Mouse (Mus musculus): ENCODE results near the gene Cpa4. TPM values are rescaled to one million over a fixed set of nuclear protein-coding genes. Genes with fewer than 3 reads are reported as not detected.

Cpa4 gene
- polyA plus RNA-seq (2014; fragmentation: Illumina TruSeq; extraction: RNeasy Lipid Tissue Mini Kit (QIAGEN cat#74804); ENCODE audit: low read depth, low replicate concordance) = 2.3 TPM

GRCm38 (mm10) chr6:30568069-30568468 is at the start of gene Cpa4:
Cpa4 (plus strand) TSS chr6:30568369.

GRCm38 (mm10) chr6:30541009-30541799 is 27.0 kb upstream of the Cpa4 start, which contains the start of gene Cpa2:
Cpa2 (plus strand) TSS chr6:30541582.

GRCm38 (mm10) chr6:30610710-30611109 is 42.5 kb downstream of the Cpa4 start, which contains the start of gene Cpa5:
Cpa5 (plus strand) TSS chr6:30611010.

DNA sequence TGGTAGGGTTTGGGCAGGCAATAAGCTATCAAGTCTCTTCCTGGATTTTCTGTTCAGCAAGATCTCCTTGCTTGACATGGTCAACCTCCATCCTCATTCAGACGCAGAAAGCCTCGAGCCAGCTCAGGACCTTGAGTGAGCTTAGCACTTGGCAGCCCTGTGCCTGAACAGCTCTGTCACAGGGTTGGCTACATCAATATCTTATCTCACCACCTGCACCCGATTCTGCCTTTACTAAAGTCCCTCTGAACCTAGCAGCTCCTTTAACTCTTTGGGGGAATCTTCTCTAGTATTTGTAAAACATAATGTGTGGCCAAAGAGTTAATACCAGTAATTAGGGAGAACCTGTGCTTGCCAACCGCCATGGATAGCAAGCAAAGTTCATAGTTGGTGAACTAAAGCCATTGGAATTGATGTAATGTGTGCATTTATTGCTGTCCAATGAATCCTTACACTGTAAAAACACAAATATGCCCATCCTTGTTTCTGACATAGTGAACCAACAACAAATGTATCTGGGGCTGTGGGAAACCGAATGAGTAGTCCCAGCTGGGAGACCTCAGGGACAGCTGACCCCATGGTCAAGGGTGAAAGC is 70.6 kb downstream of the Cpa4 start, which contains the start of gene Cpa1:
Gene Cpa1 (plus strand): TSS at position 545 of the 595 bp plus-strand sequence.

Other genes starting within 250 kb of the Cpa4 start
- 3.4 TPM for gene Zc3hc1, start 177.3 kb upstream of the Cpa4 start, polyA plus RNA-seq (2014; fragmentation: Illumina TruSeq; extraction: RNeasy Lipid Tissue Mini Kit (QIAGEN cat#74804); ENCODE audit: low read depth, low replicate concordance)
- gene Klhdc10, start 166.5 kb upstream of the Cpa4 start, polyA plus RNA-seq (2014; fragmentation: Illumina TruSeq; extraction: RNeasy Lipid Tissue Mini Kit (QIAGEN cat#74804); ENCODE audit: low read depth, low replicate concordance) = 81.2 TPM
- 68.4 TPM for gene Tmem209, start 58.6 kb upstream of the Cpa4 start, polyA plus RNA-seq (2014; fragmentation: Illumina TruSeq; extraction: RNeasy Lipid Tissue Mini Kit (QIAGEN cat#74804); ENCODE audit: low read depth, low replicate concordance)
- not detected for gene Ssmem1, start 58.5 kb upstream of the Cpa4 start, polyA plus RNA-seq (2014; fragmentation: Illumina TruSeq; extraction: RNeasy Lipid Tissue Mini Kit (QIAGEN cat#74804); ENCODE audit: low read depth, low replicate concordance)
- not detected for gene Cpa2, start 26.8 kb upstream of the Cpa4 start, polyA plus RNA-seq (2014; fragmentation: Illumina TruSeq; extraction: RNeasy Lipid Tissue Mini Kit (QIAGEN cat#74804); ENCODE audit: low read depth, low replicate concordance)
- gene Cpa5, start 42.6 kb downstream of the Cpa4 start, polyA plus RNA-seq (2014; fragmentation: Illumina TruSeq; extraction: RNeasy Lipid Tissue Mini Kit (QIAGEN cat#74804); ENCODE audit: low read depth, low replicate concordance) = not detected
- 0.64 TPM for gene Cpa1, start 70.8 kb downstream of the Cpa4 start, polyA plus RNA-seq (2014; fragmentation: Illumina TruSeq; extraction: RNeasy Lipid Tissue Mini Kit (QIAGEN cat#74804); ENCODE audit: low read depth, low replicate concordance)
- 12.5 TPM for gene Cep41, start 125.4 kb downstream of the Cpa4 start, polyA plus RNA-seq (2014; fragmentation: Illumina TruSeq; extraction: RNeasy Lipid Tissue Mini Kit (QIAGEN cat#74804); ENCODE audit: low read depth, low replicate concordance)
- 65.2 TPM for gene Mest, start 155.2 kb downstream of the Cpa4 start, polyA plus RNA-seq (2014; fragmentation: Illumina TruSeq; extraction: RNeasy Lipid Tissue Mini Kit (QIAGEN cat#74804); ENCODE audit: low read depth, low replicate concordance)